Mouse (Mus musculus) ZHBTc4 (cell line): ENCODE measurements around the gene Ndufaf8.
A peak's percentile ranks its signal among the peaks of the same experiment; 100 is the strongest.

Experiments
- DNase-seq: peaks from one replicate; pipeline ENCODE4 v3.0.0-alpha.2; 2011; ENCODE audit warnings: low read depth, low spot score

Gene Ndufaf8

DNA sequence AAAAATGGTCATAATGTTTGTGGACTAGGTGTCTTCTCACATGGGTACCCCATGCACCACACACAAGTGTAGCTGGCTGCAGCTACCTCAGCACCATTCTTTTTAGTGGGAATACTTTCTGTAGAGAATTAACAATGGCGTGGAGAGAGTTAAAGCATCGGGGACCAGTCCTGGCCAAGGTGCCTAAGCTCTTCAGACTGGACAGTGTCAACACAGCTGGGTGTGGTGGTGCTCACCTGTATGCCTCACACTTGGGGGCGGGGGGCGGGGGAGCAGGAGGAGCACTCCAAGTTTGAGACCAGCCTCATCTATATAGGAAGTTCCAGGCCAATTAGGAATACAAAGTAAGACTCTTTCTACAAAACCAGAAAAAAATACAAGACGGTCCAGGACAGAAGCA, 35.4 kb downstream of the Ndufaf8 start:
- DNase-seq, result no peak

DNA sequence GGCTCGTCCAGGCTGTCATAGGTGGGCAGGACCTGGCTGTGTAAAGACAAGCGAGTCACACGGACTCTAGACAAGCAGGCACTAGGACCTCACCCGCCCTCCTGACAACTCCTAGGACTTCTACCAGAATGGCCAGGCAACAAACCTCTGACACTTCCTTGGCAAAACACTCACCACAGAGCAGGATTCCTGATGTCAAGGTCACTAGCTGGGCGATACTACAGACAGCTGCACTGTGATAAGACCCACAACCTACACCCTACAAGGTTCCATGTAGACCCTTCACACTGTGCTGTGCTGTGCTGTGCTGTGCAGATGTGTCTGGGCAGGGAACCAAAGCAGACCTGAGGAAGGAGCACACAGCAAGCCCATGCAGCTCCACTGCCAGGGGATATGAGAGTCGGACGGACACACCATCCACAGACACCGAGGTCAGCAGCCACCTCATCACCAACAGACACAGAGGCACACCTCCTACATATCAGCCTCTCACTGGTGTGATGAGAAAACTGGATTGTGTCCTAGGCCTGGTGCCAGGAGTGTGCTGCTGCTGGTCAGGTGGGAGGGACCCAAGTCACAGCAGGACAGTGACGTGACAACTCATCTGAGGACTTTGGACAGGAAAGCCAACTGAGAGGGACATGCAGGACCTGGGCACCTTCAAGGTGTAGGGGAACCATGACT, 36.3 kb downstream of the Ndufaf8 start:
- no peak for DNase-seq

DNA sequence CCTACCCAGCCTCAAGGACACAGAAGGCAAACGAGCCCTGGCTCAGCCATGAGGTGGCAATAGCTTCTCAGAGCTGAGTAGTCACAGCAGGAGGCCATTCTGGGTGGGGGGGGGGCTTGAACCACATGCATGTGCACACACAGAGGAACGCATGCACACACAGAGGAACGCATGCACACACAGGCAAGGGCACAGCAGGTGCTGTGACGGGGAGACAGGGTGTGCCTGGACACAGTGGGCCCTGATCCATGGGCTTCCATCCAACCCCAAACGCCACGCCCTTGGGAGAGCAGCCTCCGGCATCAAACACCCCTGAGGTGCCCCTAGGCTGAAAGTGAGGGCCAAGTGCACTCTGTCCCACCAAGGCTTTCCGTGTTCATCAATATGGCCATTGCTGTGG, 37.5 kb downstream of the Ndufaf8 start:
- DNase-seq, result no peak

DNA sequence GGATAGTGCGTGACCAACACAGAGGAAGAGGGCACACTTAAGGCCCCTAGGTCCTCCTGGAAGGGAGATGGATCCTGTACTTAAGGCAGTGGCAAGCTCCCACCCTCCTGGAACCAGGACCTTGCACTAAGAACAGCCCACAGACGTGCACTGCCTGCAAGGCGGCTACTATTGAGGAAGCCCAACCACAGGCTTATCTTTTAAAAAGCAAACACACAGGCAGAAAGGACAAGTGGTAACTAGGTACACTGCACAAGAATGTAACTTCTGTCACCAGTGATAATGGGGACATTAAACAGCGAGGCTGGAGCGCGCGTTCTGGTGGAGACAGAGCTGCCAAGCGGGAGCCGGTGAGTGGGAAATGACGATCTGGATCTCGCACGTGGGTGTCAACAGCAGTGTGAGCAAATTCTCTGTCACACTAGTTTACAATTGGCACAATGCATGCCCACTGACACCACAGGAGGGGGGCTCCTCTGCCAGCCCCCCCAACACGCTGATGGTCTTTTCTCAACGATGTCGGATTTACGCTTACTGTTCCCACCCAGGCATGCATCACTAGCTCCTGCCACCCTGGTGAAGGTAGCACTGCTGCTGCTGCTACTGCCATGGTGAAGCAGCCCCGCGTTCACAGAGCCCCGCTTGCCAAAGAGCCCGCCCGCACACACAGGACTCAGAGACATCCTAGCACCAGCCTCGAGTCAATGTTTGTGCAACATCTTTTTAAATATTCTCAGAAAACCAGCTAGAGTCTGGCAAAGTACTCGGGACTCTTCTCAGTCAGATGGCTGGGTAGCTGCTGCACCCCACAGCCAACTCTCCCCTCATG, 38.3 kb downstream of the Ndufaf8 start:
- DNase-seq, result no peak

DNA sequence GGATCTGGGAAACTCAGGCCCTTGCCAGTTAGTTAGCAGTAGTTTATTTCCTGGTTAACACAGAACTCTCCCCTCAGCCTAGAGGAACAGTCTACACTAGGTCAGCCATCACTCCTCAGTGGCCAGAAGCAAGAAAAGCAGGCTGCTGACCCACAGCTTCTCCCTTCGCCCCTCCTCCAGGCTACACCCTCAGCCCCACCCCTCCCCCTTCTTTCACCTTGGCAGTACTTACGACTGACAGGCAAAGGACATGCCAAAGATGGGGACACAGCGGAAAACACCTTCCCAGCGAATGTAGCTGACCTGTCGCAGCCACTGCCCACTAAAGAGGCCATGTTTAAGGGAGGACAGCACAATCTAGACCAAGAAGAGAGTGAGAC, 38.9 kb downstream of the Ndufaf8 start:
- DNase-seq, result no peak

DNA sequence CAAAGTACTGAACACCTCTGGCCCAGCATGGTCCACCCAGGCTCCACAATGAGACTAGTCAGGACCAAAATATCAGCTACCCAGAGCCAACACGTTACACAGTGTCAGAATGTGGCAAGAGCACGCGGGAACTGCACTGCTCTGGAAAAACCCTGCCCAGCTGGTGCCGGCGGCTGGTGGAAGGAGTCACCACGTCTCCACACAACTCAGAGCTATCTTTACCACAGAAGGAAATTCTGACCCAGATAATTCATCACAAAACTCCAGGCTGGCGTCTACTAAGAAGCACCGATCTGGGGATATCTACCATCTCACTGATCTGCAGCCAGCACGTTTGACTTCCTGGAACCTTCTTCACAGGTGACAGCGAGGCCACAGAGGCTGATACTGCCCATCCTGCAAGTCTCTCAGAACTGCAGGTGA, 40.6 kb downstream of the Ndufaf8 start:
- no peak for DNase-seq

DNA sequence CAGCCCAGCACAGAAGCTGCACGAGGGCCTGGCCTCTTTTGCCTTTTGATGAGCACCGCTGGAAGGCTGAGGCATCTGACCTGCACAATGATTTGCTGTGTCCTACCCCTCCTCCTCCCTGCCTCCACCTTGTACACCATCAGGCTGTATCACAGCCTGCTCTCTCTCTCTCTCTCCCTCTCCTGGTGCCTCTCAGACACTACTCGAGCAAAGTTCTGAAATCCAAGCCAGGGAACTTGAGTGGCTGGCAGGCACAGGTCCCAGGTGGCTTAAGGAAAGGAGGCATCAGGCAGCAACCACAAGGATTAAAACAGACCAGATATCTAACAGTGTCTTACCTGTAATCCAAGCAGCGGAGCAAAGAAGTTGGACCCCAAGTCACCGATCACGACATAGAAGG, 41.5 kb downstream of the Ndufaf8 start:
- DNase-seq, result peak; percentile 35

DNA sequence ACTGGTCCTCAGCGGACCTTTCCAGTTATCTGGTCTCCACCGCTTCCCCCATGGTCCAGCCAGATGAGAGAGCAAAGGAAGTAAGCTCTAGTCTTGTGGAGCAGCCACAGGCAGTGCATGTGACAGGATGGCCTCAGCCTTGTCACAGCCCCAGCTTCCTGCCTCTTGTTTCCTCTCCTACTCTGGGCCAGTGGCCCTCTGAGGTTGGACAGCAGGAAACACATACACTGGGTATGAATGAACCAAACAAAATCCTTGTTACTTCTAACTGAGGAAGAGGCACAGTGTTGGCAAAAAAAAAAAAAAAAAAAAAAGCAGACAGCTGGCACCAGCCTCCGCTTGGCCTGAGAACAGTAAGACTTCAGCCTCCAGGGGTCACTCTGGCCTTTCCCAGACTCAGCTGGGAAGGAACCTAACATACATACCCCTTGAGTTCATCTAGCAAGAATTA, 43.9 kb downstream of the Ndufaf8 start:
- DNase-seq, result no peak

DNA sequence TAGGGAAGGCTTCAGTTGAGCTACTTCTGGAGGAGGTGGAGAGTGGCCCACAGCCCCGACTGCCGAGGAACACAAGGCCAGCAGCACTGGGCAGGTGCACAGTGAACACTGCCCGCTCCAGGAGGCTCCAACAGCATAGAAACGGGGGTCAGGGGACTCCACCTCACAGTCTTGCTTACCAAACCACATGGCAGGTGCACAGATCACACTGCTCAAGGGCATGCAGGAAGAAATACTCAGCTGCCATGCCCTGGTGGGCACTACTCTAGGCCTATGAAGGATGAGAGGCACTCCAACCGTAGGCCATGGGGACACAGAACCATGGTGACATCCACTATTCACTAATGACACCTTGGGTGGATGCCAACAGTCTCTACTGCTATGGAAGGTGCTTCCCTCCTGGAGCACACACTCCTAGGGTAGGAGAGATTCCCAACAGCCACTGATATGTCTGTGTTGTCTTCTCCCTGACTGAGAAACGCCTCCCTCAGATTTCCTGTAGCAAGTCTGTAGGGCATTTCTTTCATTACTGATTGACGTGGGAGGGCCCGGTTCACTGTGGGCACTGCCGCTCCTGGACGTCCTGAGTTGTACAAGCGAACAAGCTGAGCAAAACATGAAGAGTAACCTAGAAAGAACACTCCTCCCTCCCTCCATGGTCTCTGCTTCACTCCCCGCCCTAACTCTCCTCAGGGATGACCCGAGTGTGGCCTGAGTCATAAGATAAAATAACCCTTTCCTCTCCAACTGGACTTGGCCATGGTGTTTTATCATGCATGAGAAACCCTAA, 45.2 kb downstream of the Ndufaf8 start:
- no peak for DNase-seq

DNA sequence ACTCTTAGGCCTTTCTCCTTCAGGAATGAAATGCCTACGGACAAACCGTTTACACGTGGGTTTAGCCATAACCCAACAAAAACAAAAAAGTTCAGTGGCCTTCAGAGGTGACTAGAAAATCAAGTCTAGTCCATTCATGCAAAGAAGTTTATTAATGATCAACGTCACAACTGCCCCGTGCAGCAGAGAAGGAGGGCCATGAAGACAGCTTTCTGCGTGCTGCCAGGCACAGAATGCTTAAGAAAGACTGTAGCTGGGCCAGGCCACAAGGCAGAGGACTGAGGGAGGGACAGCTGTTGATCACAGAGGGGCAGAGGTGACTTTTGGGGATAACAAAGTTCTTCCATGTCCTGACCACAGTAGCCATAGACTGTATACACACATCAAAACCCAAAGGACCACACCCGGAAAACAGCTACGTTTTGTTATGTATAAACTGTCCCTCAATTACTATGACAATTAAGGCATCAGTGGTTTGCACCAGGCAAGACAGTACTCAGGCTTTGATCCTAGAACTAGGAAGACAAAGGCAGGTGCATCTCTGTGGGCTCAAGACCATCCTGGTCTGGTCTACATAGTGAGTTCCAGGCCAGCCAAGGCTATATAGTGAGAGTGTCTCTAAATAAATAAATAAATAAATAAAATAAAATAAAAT, 49.6 kb downstream of the Ndufaf8 start:
- peak; percentile 74 for DNase-seq

DNA sequence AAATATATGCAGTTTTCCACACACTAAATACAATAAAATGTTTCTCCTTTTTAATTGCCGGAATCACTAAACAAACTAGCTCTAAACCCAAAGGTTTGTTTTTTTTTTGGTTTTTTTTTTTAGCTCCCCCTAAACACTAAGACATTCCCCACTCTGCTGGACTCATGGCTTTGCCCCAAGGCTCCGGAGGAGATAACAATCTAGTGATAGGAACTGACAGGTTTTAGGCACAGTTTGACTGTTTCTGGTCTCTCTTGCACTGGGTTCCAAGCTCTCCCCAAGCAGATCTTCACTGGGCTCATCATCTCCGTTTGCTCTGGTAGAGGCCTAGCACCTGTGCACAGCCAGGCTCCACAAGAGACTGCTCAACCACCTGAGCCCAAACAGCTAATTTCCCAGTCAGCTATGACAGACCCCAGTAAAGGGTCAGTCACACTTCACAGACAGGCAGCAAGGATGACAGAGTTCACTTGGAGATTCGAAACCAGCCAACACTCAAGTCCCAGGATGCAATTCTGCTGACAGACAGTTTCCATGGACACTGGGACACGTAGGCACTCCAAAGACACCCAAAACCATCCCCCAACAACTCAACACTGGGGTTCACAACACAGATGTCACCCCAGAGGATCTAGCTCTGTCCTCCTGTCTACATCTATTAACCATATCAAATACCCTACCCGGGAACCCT, 50.9 kb downstream of the Ndufaf8 start:
- no peak for DNase-seq
